Mouse (Mus musculus): ENCODE measurements around the gene Il6. TPM values are rescaled to one million over a fixed set of nuclear protein-coding genes. Genes with fewer than 3 reads are reported as not detected.

Gene Il6
- polyA plus RNA-seq (2014; fragmentation: Nextera tagmentation; extraction: Ambion mirVana), result not detected in 2 replicates

DNA sequence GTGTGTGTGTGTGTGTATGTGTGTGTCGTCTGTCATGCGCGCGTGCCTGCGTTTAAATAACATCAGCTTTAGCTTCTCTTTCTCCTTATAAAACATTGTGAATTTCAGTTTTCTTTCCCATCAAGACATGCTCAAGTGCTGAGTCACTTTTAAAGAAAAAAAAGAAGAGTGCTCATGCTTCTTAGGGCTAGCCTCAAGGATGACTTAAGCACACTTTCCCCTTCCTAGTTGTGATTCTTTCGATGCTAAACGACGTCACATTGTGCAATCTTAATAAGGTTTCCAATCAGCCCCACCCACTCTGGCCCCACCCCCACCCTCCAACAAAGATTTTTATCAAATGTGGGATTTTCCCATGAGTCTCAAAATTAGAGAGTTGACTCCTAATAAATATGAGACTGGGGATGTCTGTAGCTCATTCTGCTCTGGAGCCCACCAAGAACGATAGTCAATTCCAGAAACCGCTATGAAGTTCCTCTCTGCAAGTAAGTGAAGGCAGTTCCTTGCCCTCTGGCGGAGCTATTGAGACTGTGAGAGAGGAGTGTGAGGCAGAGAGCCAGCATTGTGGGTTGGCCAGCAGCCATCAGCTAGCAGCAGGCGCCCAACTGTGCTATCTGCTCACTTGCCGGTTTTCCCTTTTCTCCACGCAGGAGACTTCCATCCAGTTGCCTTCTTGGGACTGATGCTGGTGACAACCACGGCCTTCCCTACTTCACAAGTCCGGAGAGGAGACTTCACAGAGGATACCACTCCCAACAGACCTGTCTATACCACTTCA lies at the start of gene Il6:
Gene Il6, plus strand, starts transcription at position 389 of the 778 bp plus-strand sequence.
- Histone ChIP-seq H3K4me1 (ENCODE audit: control insufficient read depth, insufficient read depth, low read length) (no peaks in the 10 kb centered on the region), H3K36me3 (ENCODE audit: control insufficient read depth, insufficient read depth, low read length) (no peaks in the 10 kb centered on the region), H3K27ac (ENCODE audit: low read length) (no peak within 1 kb of the TSS), H3K4me3 (ENCODE audit: low read depth, low read length) (no peak within 1 kb of the TSS), H3K27me3 (ENCODE audit: control insufficient read depth, insufficient read depth, low read length) (no peaks in the 10 kb centered on the region), H3K9me3 (ENCODE audit: control insufficient read depth, low read depth, low read length) (no peaks in the 10 kb centered on the region), H3K4me2 (replicated peaks; ENCODE audit: low read depth, low read length) (no peak within 1 kb of the TSS), H3K9ac (replicated peaks; ENCODE audit: low read depth, low read length) (no peak within 1 kb of the TSS)
- peak; percentile 67; the same call in 1 of the 2 replicates for ATAC-seq (ENCODE audit: insufficient number of reproducible peaks, insufficient read depth, low FRiP score, low read depth)
- 60% methylated on average over 16 of the region's 16 CpGs for WGBS

- no peaks in the 10 kb centered on the region for H3K27me3 ChIP-seq (ENCODE audit: control insufficient read depth, insufficient read depth, low read length)
- no peak overlapping the region for H3K9ac ChIP-seq (replicated peaks; ENCODE audit: low read depth, low read length)
- 74% methylated on average over 1 of the region's 1 CpGs for WGBS
- ATAC-seq (ENCODE audit: insufficient number of reproducible peaks, insufficient read depth, low FRiP score, low read depth), result no peak
- no peaks in the 10 kb centered on the region for H3K9me3 ChIP-seq (ENCODE audit: control insufficient read depth, low read depth, low read length)
- H3K4me2 ChIP-seq (replicated peaks; ENCODE audit: low read depth, low read length), result no peak overlapping the region
- no peaks in the 10 kb centered on the region for H3K36me3 ChIP-seq (ENCODE audit: control insufficient read depth, insufficient read depth, low read length)
- no peaks in the 10 kb centered on the region for H3K4me1 ChIP-seq (ENCODE audit: control insufficient read depth, insufficient read depth, low read length)
- no peak overlapping the region for H3K4me3 ChIP-seq (ENCODE audit: low read depth, low read length)
- no peak overlapping the region for H3K27ac ChIP-seq (ENCODE audit: low read length)
These were observed 49.4 kb upstream of the Il6 start for GRCm38 (mm10) chr5:29963488-29963887.

DNA sequence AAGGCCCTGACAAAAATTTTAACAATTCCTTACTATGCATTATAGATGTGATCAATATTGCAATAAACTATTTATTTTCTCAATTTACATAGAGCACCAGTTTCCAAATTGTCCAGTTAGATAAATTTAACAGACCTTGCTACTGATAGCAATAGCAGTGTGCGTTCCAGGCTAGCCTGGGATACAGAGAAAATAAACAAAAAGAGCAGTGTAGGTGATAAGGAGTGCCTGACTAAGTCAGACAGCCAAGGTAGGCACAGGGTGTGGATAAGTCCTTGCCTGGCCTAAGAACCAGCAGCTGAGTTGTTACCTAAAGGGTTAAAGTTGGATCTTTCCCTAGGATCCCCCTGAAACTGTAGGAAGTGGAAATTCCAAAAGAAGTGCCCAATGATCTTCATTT lies 42.7 kb upstream of the Il6 start:
- Histone ChIP-seq H3K36me3 (ENCODE audit: control insufficient read depth, insufficient read depth, low read length) (no peaks in the 10 kb centered on the region), H3K9me3 (ENCODE audit: control insufficient read depth, low read depth, low read length) (no peaks in the 10 kb centered on the region), H3K4me1 (ENCODE audit: control insufficient read depth, insufficient read depth, low read length) (no peaks in the 10 kb centered on the region), H3K9ac (replicated peaks; ENCODE audit: low read depth, low read length) (no peak overlapping the region), H3K4me3 (ENCODE audit: low read depth, low read length) (no peak overlapping the region), H3K4me2 (replicated peaks; ENCODE audit: low read depth, low read length) (no peak overlapping the region), H3K27me3 (ENCODE audit: control insufficient read depth, insufficient read depth, low read length) (no peaks in the 10 kb centered on the region), H3K27ac (ENCODE audit: low read length) (no peak overlapping the region)
- ATAC-seq (ENCODE audit: insufficient number of reproducible peaks, insufficient read depth, low FRiP score, low read depth), result no peak
- 36% methylated on average over 1 of the region's 1 CpGs for WGBS

DNA sequence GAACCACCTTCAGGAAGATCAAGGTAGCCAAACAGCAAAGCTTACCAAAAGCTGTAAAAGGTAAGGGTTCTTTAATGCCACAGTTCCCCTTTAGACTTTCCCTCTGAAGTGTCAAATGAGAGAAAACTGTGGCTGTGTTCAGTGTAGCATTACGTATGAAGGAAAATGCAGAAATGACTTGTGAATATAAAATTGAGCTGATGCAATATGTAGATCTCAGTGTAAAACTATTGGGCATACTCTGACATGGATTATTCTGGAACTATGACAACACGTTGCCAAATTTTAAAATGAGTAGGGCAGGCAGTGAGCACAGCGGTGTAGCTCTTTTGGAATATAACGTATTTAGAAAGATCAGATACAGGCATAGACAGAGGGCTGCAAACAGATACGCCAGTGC lies 40.1 kb upstream of the Il6 start:
- Histone ChIP-seq H3K4me3 (ENCODE audit: low read depth, low read length) (no peak overlapping the region), H3K36me3 (ENCODE audit: control insufficient read depth, insufficient read depth, low read length) (no peaks in the 10 kb centered on the region), H3K4me1 (ENCODE audit: control insufficient read depth, insufficient read depth, low read length) (no peaks in the 10 kb centered on the region), H3K4me2 (replicated peaks; ENCODE audit: low read depth, low read length) (no peak overlapping the region), H3K9me3 (ENCODE audit: control insufficient read depth, low read depth, low read length) (no peaks in the 10 kb centered on the region), H3K9ac (replicated peaks; ENCODE audit: low read depth, low read length) (no peak overlapping the region), H3K27me3 (ENCODE audit: control insufficient read depth, insufficient read depth, low read length) (no peaks in the 10 kb centered on the region), H3K27ac (ENCODE audit: low read length) (no peak overlapping the region)
- 84% methylated on average over 5 of the region's 5 CpGs for WGBS
- ATAC-seq (ENCODE audit: insufficient number of reproducible peaks, insufficient read depth, low FRiP score, low read depth), result no peak

DNA sequence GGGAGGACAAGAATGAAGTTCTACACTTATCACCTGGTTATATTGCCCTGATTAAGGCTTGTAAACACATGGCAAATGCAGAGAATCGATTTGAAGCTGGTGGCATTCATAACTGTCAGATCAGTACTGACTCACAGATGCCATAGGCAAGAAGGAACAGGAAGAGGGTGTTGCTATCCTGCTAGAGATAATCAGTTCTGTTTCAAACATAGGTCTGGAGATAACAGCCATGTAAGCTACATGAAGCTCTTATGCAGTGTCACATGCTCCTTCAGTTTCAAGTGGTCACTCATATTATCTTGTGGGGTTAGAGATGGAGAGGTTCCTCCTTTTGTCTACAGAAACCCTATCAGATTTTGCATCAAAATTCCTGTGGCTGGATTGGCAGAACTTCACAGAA lies 39.4 kb upstream of the Il6 start:
- Histone ChIP-seq H3K9ac (replicated peaks; ENCODE audit: low read depth, low read length) (no peak overlapping the region), H3K4me1 (ENCODE audit: control insufficient read depth, insufficient read depth, low read length) (no peaks in the 10 kb centered on the region), H3K9me3 (ENCODE audit: control insufficient read depth, low read depth, low read length) (no peaks in the 10 kb centered on the region), H3K4me2 (replicated peaks; ENCODE audit: low read depth, low read length) (no peak overlapping the region), H3K36me3 (ENCODE audit: control insufficient read depth, insufficient read depth, low read length) (no peaks in the 10 kb centered on the region), H3K4me3 (ENCODE audit: low read depth, low read length) (no peak overlapping the region), H3K27me3 (ENCODE audit: control insufficient read depth, insufficient read depth, low read length) (no peaks in the 10 kb centered on the region), H3K27ac (ENCODE audit: low read length) (no peak overlapping the region)
- WGBS, result 42% methylated on average over 1 of the region's 1 CpGs
- no peak for ATAC-seq (ENCODE audit: insufficient number of reproducible peaks, insufficient read depth, low FRiP score, low read depth)

- Histone ChIP-seq H3K9me3 (ENCODE audit: control insufficient read depth, low read depth, low read length) (no peaks in the 10 kb centered on the region), H3K4me3 (ENCODE audit: low read depth, low read length) (no peak overlapping the region), H3K9ac (replicated peaks; ENCODE audit: low read depth, low read length) (no peak overlapping the region), H3K27me3 (ENCODE audit: control insufficient read depth, insufficient read depth, low read length) (no peaks in the 10 kb centered on the region), H3K27ac (ENCODE audit: low read length) (no peak overlapping the region), H3K36me3 (ENCODE audit: control insufficient read depth, insufficient read depth, low read length) (no peaks in the 10 kb centered on the region), H3K4me1 (ENCODE audit: control insufficient read depth, insufficient read depth, low read length) (no peaks in the 10 kb centered on the region), H3K4me2 (replicated peaks; ENCODE audit: low read depth, low read length) (no peak overlapping the region)
- no peak for ATAC-seq (ENCODE audit: insufficient number of reproducible peaks, insufficient read depth, low FRiP score, low read depth)
These were observed 38.8 kb upstream of the Il6 start for GRCm38 (mm10) chr5:29974115-29974514.

DNA sequence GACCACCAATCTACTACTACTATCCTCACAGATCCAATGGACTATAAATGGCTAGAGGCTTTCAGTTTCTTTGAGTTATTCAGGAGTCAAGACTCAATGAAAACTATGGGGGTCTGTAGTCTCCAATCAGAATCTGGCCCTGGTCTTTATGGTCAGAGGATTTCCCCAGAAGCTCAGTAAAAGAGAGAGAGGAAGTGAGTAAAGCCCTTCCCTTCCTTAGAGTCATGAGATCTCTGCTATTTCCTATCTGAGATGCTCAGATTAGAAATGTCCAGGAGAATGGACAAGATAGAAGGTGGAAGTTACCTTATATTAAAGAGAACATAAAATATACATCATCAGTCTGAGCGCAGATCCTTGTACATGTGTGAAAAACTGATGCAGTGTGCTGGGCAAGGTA lies 19.3 kb upstream of the Il6 start:
- Histone ChIP-seq H3K27me3 (ENCODE audit: control insufficient read depth, insufficient read depth, low read length) (no peaks in the 10 kb centered on the region), H3K36me3 (ENCODE audit: control insufficient read depth, insufficient read depth, low read length) (no peaks in the 10 kb centered on the region), H3K4me1 (ENCODE audit: control insufficient read depth, insufficient read depth, low read length) (peaks cover 3% of the 10 kb centered on the region; the same call in 1 of the 2 replicates), H3K9me3 (ENCODE audit: control insufficient read depth, low read depth, low read length) (no peaks in the 10 kb centered on the region), H3K4me2 (replicated peaks; ENCODE audit: low read depth, low read length) (no peak overlapping the region), H3K9ac (replicated peaks; ENCODE audit: low read depth, low read length) (no peak overlapping the region), H3K27ac (ENCODE audit: low read length) (no peak overlapping the region), H3K4me3 (ENCODE audit: low read depth, low read length) (no peak overlapping the region)
- 95% methylated on average over 1 of the region's 1 CpGs for WGBS
- ATAC-seq (ENCODE audit: insufficient number of reproducible peaks, insufficient read depth, low FRiP score, low read depth), result no peak

DNA sequence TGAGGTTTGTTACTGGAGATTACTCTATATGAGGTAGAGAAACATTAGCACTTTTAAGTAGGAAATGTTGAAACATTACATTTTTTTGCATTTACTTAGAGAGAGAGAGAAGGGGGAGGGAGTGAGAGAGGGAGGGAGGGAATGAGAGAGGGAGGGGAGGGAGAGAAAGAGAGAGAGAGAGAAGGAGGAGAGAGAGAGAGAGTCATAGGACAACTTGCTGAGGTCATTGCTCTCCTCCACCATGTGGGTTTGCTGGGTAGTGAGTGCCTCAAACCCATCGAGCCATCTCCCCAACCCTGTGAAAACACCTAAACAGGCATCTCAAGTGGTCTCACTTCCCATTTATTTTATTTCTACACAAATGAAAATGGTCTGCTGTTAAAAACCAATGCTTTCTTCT lies 18.6 kb upstream of the Il6 start:
- H3K4me2 ChIP-seq (replicated peaks; ENCODE audit: low read depth, low read length), result no peak overlapping the region
- H3K27me3 ChIP-seq (ENCODE audit: control insufficient read depth, insufficient read depth, low read length), result no peaks in the 10 kb centered on the region
- H3K36me3 ChIP-seq (ENCODE audit: control insufficient read depth, insufficient read depth, low read length), result no peaks in the 10 kb centered on the region
- H3K27ac ChIP-seq (ENCODE audit: low read length), result no peak overlapping the region
- no peak overlapping the region for H3K4me3 ChIP-seq (ENCODE audit: low read depth, low read length)
- ATAC-seq (ENCODE audit: insufficient number of reproducible peaks, insufficient read depth, low FRiP score, low read depth), result no peak
- no peaks in the 10 kb centered on the region for H3K9me3 ChIP-seq (ENCODE audit: control insufficient read depth, low read depth, low read length)
- H3K9ac ChIP-seq (replicated peaks; ENCODE audit: low read depth, low read length), result no peak overlapping the region
- H3K4me1 ChIP-seq (ENCODE audit: control insufficient read depth, insufficient read depth, low read length), result peaks cover 3% of the 10 kb centered on the region; the same call in 1 of the 2 replicates
- 66% methylated on average over 1 of the region's 1 CpGs for WGBS

DNA sequence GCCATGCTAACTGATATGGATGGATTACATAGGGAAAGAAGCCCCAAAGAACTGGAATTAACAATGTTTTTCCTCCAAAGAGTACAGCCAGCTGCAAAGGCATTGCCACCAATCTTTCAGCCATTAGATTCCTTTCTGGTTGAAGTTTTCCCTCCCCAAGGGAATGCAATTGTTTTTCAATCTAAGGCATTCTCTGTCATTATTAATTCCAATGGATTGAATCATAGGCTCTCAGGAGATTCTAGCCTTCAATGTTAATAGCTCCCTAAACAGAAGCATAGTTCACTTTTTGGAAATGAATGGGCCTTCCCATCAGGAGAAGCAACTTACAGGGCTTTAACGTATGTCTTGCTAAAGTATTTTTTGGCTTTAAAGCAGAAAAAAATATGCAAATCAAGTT lies 15.6 kb upstream of the Il6 start:
- Histone ChIP-seq H3K27ac (ENCODE audit: low read length) (no peak overlapping the region), H3K9me3 (ENCODE audit: control insufficient read depth, low read depth, low read length) (no peaks in the 10 kb centered on the region), H3K9ac (replicated peaks; ENCODE audit: low read depth, low read length) (no peak overlapping the region), H3K4me2 (replicated peaks; ENCODE audit: low read depth, low read length) (no peak overlapping the region), H3K36me3 (ENCODE audit: control insufficient read depth, insufficient read depth, low read length) (no peaks in the 10 kb centered on the region), H3K4me1 (ENCODE audit: control insufficient read depth, insufficient read depth, low read length) (peaks cover 3% of the 10 kb centered on the region; the same call in 1 of the 2 replicates), H3K4me3 (ENCODE audit: low read depth, low read length) (no peak overlapping the region), H3K27me3 (ENCODE audit: control insufficient read depth, insufficient read depth, low read length) (no peaks in the 10 kb centered on the region)
- 70% methylated on average over 1 of the region's 1 CpGs for WGBS
- ATAC-seq (ENCODE audit: insufficient number of reproducible peaks, insufficient read depth, low FRiP score, low read depth), result no peak

All from stomach, embryonic 14.5 days (tissue).